In genomic region chr6:78277993-78278715, GRCm38 (mm10) we compare ENCODE assay signal across 12 mouse cellular contexts.
A peak's percentile ranks its signal among the peaks of the same experiment; 100 is the strongest.
DNase-seq lines count a peak whose midpoint lies in the region; ATAC-seq lines count a peak whose summit lies in the region.
"Had no signal": no experiment of that assay in that cellular context is flagged by ENCODE, and none has a peak within 500 bp of the region (broad histone marks: within the 10 kb centered on the region; RNA-seq: fewer than 3 reads in every experiment).

No protein-coding gene starts in this region.

- no peak overlapping the region for H3K27ac ChIP-seq in hindbrain, embryonic 16.5 days (ENCODE audit: low read depth, low read length)
- H3K27ac ChIP-seq: kidney, postnatal 0 days; limb, embryonic 15.5 days had no signal

- H3K9me3 ChIP-seq in hindbrain, embryonic 16.5 days (ENCODE audit: control insufficient read depth, low read length) = no peaks in the 10 kb centered on the region
- H3K9me3 ChIP-seq: limb, embryonic 15.5 days had no signal

- H3K36me3 ChIP-seq in hindbrain, embryonic 16.5 days (ENCODE audit: control insufficient read depth, insufficient read depth, low read length) = no peaks in the 10 kb centered on the region
- H3K36me3 ChIP-seq: limb, embryonic 15.5 days had no signal

- H3K4me1 ChIP-seq in hindbrain, embryonic 16.5 days (ENCODE audit: control insufficient read depth, insufficient read depth, low read depth, low read length) = peaks cover 2% of the 10 kb centered on the region; the same call in 1 of the 2 replicates
- H3K4me1 ChIP-seq: limb, embryonic 15.5 days; megakaryocyte, embryonic 14.5 days had no signal

- 32% methylated on average over 6 of the region's 6 CpGs for WGBS in hindbrain, embryonic 16.5 days

- peak; percentile 83 for ATAC-seq in hindbrain, embryonic 16.5 days

- peak; percentile 20 to 41 for DNase-seq in cerebellum, postnatal 14 days
- no peak for DNase-seq in cerebellum, postnatal 4 days (ENCODE audit: low spot score in 2 of 2)
- DNase-seq in right cerebral cortex, adult 18-20 months = peak; percentile 12
- no peak for DNase-seq in right cerebral cortex, postnatal 14 days
- peak; percentile 15 for DNase-seq in retina, postnatal 1 day
- no peak for DNase-seq in heart, adult 18-20 months
- no peak for DNase-seq in adipocyte (ENCODE audit: low spot score)
- DNase-seq: right cerebral cortex, postnatal 4 days had no signal

- no peak overlapping the region for H3K9ac ChIP-seq in hindbrain, embryonic 16.5 days (ENCODE audit: low read depth, low read length)
- H3K9ac ChIP-seq: limb, embryonic 15.5 days had no signal

- H3K4me3 ChIP-seq in hindbrain, embryonic 16.5 days (ENCODE audit: low read length) = no peak overlapping the region
- H3K4me3 ChIP-seq: limb, embryonic 15.5 days; megakaryocyte, embryonic 14.5 days had no signal

- no peak overlapping the region for H3K4me2 ChIP-seq in hindbrain, embryonic 16.5 days (ENCODE audit: low read length)
- H3K4me2 ChIP-seq: limb, embryonic 15.5 days had no signal

- no peaks in the 10 kb centered on the region for H3K27me3 ChIP-seq in hindbrain, embryonic 16.5 days (replicated peaks; ENCODE audit: control insufficient read depth, insufficient read depth, low read length)
- H3K27me3 ChIP-seq: limb, embryonic 15.5 days; megakaryocyte, embryonic 14.5 days had no signal

Comparison
In these comparisons a context has a peak if more than half of its experiments do, and no peak if none do; other contexts are left out.
1. DNase-seq: peak in cerebellum, postnatal 14 days (2 of 2), right cerebral cortex, adult 18-20 months (single experiment) and retina, postnatal 1 day (single experiment); none in cerebellum, postnatal 4 days (0 of 2), right cerebral cortex, postnatal 14 days (single experiment), heart, adult 18-20 months (0 of 2) and adipocyte (single experiment).